Mouse (Mus musculus): ENCODE data around the gene Csn1s2a.
"Not testable (repeated sequence)": the region's sequence is repeated elsewhere in the genome, so short reads cannot be mapped to it uniquely, and the experiment has no call there.

Csn1s2a gene

GRCm38 (mm10) chr5:87774267-87774666 is at the start of gene Csn1s2a:
Gene Csn1s2a, plus strand, starts transcription at chr5:87774567.
- no peak for DNase-seq (ENCODE audit: low spot score)

- DNase-seq (ENCODE audit: low spot score): no peak
Observed at GRCm38 (mm10) chr5:87734821-87735220, 39.5 kb upstream of the Csn1s2a start.

GRCm38 (mm10) chr5:87753471-87753870 is 20.9 kb upstream of the Csn1s2a start:
- DNase-seq (ENCODE audit: low spot score): no peak

GRCm38 (mm10) chr5:87764546-87764945 is 9.8 kb upstream of the Csn1s2a start:
- no peak for DNase-seq (ENCODE audit: low spot score)

- DNase-seq (ENCODE audit: low spot score): not testable (repeated sequence)
Observed at GRCm38 (mm10) chr5:87772151-87772550, 2.2 kb upstream of the Csn1s2a start.

GRCm38 (mm10) chr5:87782731-87783130 is 8.4 kb downstream of the Csn1s2a start:
- no peak for DNase-seq (ENCODE audit: low spot score)

- no peak for DNase-seq (ENCODE audit: low spot score)
Observed at GRCm38 (mm10) chr5:87807782-87808181, 33.4 kb downstream of the Csn1s2a start, which contains the start of gene Csn1s2b. Gene Csn1s2b, plus strand, starts transcription at chr5:87808082.

- no peak for DNase-seq (ENCODE audit: low spot score)
Observed at GRCm38 (mm10) chr5:87809253-87809652, 34.9 kb downstream of the Csn1s2a start.

GRCm38 (mm10) chr5:87825386-87825785 is 51.0 kb downstream of the Csn1s2a start, which contains the start of gene Prr27:
Gene Prr27, plus strand, starts transcription at chr5:87825686.
- DNase-seq (ENCODE audit: low spot score): no peak

Measured in ovary, postnatal 36 days (tissue).